Mouse (Mus musculus) lung, embryonic 15.5 days (tissue): ENCODE measurements around the gene Rabl2. TPM values are rescaled to one million over a fixed set of nuclear protein-coding genes. Genes with fewer than 3 reads are reported as not detected.

Experiments used
- ATAC-seq: fragments of 200-750 bp; cut with Nextera tagmentation; 2 replicates; pipeline ENCODE4 v1.8.0; 2017; ENCODE audit warnings: moderate number of reproducible peaks, borderline replicate concordance; ENCODE audit not compliant: low FRiP score, low TSS enrichment; ENCODE audit errors: extremely low read depth
- H3K27ac ChIP-seq: fragments of 300-500 bp; sonication (generic); 2 replicates; pipeline ENCODE4 v1.5.1; 2015; ENCODE audit warnings: moderate library complexity, mild to moderate bottlenecking, inconsistent platforms
- H3K27me3 ChIP-seq: fragments of 300-500 bp; sonication (generic); 2 replicates; pipeline ENCODE4 v1.6.1; 2015; ENCODE audit warnings: inconsistent platforms
- H3K36me3 ChIP-seq: fragments of 300-500 bp; sonication (generic); 2 replicates; pipeline ENCODE4 v1.6.1; 2015; ENCODE audit warnings: inconsistent platforms
- H3K4me1 ChIP-seq: fragments of 300-500 bp; sonication (generic); 2 replicates; pipeline ENCODE4 v1.6.1; 2015; ENCODE audit warnings: inconsistent platforms
- H3K4me2 ChIP-seq: fragments of 300-500 bp; sonication (generic); 2 replicates; pipeline ENCODE4 v1.6.1; 2015; ENCODE audit warnings: inconsistent platforms, mild to moderate bottlenecking, moderate library complexity
- H3K4me3 ChIP-seq: fragments of 300-500 bp; sonication (generic); 2 replicates; pipeline ENCODE4 v1.5.1; 2015; ENCODE audit warnings: mild to moderate bottlenecking, inconsistent platforms
- H3K9ac ChIP-seq: fragments of 300-500 bp; sonication (generic); 2 replicates; pipeline ENCODE4 v1.6.1; 2015; ENCODE audit warnings: inconsistent platforms
- H3K9me3 ChIP-seq: fragments of 300-500 bp; sonication (generic); 2 replicates; pipeline ENCODE4 v1.6.1; 2016; ENCODE audit warnings: inconsistent platforms
- WGBS: fragments of 180-500 bp; shearing (Covaris S2); methylation state at CpG from one replicate; pipeline ENCODE4 v1.1.7; 2015; 5-methylcytosine and 5-hydroxymethylcytosine counted together
- polyA plus RNA-seq: library from polyadenylated mRNA; unstranded; fragments of >200 nt; fragmentation: Nextera tagmentation; extraction: Ambion mirVana; gene quantifications from 2 replicates; pipeline ENCODE4 v1.2.1, GENCODE M21; 2015

Gene Rabl2
- polyA plus RNA-seq, 1 experiment from 2014 or later, result 45.9 TPM

- H3K9me3 ChIP-seq, result no peaks in the 10 kb centered on the region
- ATAC-seq, result 0 out of 2 replicates have a peak, but pooled peaks have one; percentile 16
- no peak overlapping the region for H3K27ac ChIP-seq
- 0 out of 2 replicates have a peak overlapping the region, but pooled peaks have one; percentile 35 for H3K4me3 ChIP-seq
- no peak overlapping the region for H3K9ac ChIP-seq
- H3K4me1 ChIP-seq, result peaks cover 16% of the 10 kb centered on the region; the same call in 1 of the 2 replicates
- peak overlapping the region; percentile 57 for H3K4me2 ChIP-seq
- WGBS, result 49% methylated on average over 11 of the region's 11 CpGs
- peaks cover 16% of the 10 kb centered on the region; the same call in 1 of the 2 replicates for H3K27me3 ChIP-seq
- no peaks in the 10 kb centered on the region for H3K36me3 ChIP-seq
Observed at GRCm38 (mm10) chr15:89548837-89549236, 42.9 kb downstream of the Rabl2 start.

- peak; percentile 62 for ATAC-seq
- peaks cover 16% of the 10 kb centered on the region; the same call in 1 of the 2 replicates for H3K4me1 ChIP-seq
- H3K27ac ChIP-seq, result no peak overlapping the region
- peak overlapping the region; percentile 35 for H3K4me3 ChIP-seq
- 36% methylated on average over 56 of the region's 58 CpGs for WGBS
- H3K4me2 ChIP-seq, result peak overlapping the region; percentile 57
- H3K9ac ChIP-seq, result no peak overlapping the region; the same call in 1 of the 2 replicates
- H3K36me3 ChIP-seq, result no peaks in the 10 kb centered on the region
- no peaks in the 10 kb centered on the region for H3K9me3 ChIP-seq
- H3K27me3 ChIP-seq, result peaks cover 16% of the 10 kb centered on the region; the same call in 1 of the 2 replicates
Observed at GRCm38 (mm10) chr15:89547824-89548601, 43.7 kb downstream of the Rabl2 start.

GRCm38 (mm10) chr15:89547321-89547720 is 44.4 kb downstream of the Rabl2 start:
- Histone ChIP-seq H3K36me3 (no peaks in the 10 kb centered on the region), H3K9ac (no peak overlapping the region), H3K4me3 (peak overlapping the region; percentile 35; the same call in 1 of the 2 replicates), H3K27ac (no peak overlapping the region), H3K4me1 (peaks cover 16% of the 10 kb centered on the region; the same call in 1 of the 2 replicates), H3K27me3 (peaks cover 16% of the 10 kb centered on the region; the same call in 1 of the 2 replicates), H3K4me2 (peak overlapping the region; percentile 57), H3K9me3 (no peaks in the 10 kb centered on the region)
- 66% methylated on average over 8 of the region's 8 CpGs for WGBS
- peak; percentile 1; the same call in 1 of the 2 replicates for ATAC-seq

- no peak overlapping the region for H3K9ac ChIP-seq
- no peaks in the 10 kb centered on the region for H3K36me3 ChIP-seq
- no peak overlapping the region for H3K27ac ChIP-seq
- 88% methylated on average over 7 of the region's 7 CpGs for WGBS
- H3K27me3 ChIP-seq, result peaks cover 16% of the 10 kb centered on the region; the same call in 1 of the 2 replicates
- no peak for ATAC-seq
- no peaks in the 10 kb centered on the region for H3K9me3 ChIP-seq
- no peak overlapping the region for H3K4me2 ChIP-seq
- H3K4me1 ChIP-seq, result peaks cover 16% of the 10 kb centered on the region; the same call in 1 of the 2 replicates
- H3K4me3 ChIP-seq, result no peak overlapping the region
Observed at GRCm38 (mm10) chr15:89544171-89544570, 47.6 kb downstream of the Rabl2 start.

GRCm38 (mm10) chr15:89533843-89534207 is 57.9 kb downstream of the Rabl2 start:
- no peaks in the 10 kb centered on the region for H3K9me3 ChIP-seq
- no peaks in the 10 kb centered on the region for H3K4me1 ChIP-seq
- H3K36me3 ChIP-seq, result peaks cover 2% of the 10 kb centered on the region; the same call in 1 of the 2 replicates
- no peak for ATAC-seq
- no peak overlapping the region for H3K27ac ChIP-seq
- no peak overlapping the region for H3K4me2 ChIP-seq
- no peak overlapping the region for H3K4me3 ChIP-seq
- WGBS, result 89% methylated on average over 10 of the region's 10 CpGs
- H3K9ac ChIP-seq, result no peak overlapping the region
- no peaks in the 10 kb centered on the region for H3K27me3 ChIP-seq

- peak overlapping the region; percentile 26; the same call in 1 of the 2 replicates for H3K4me2 ChIP-seq
Observed at GRCm38 (mm10) chr15:89532924-89533842, 58.5 kb downstream of the Rabl2 start.

More at GRCm38 (mm10) chr15:89532924-89533842, 58.5 kb downstream of the Rabl2 start:
- no peaks in the 10 kb centered on the region for H3K9me3 ChIP-seq
- no peak overlapping the region for H3K9ac ChIP-seq
- H3K4me1 ChIP-seq, result no peaks in the 10 kb centered on the region
- WGBS, result 80% methylated on average over 23 of the region's 23 CpGs
- H3K36me3 ChIP-seq, result peaks cover 2% of the 10 kb centered on the region; the same call in 1 of the 2 replicates
- no peak overlapping the region for H3K4me3 ChIP-seq
- no peak overlapping the region for H3K27ac ChIP-seq
- no peak for ATAC-seq
- H3K27me3 ChIP-seq, result no peaks in the 10 kb centered on the region

Other genes starting within 250 kb of the Rabl2 start
- 70.7 and 74.4 TPM in 2 replicates for gene Lmf2, start 236.3 kb downstream of the Rabl2 start, polyA plus RNA-seq
- gene Ncaph2, start 236.2 kb downstream of the Rabl2 start, polyA plus RNA-seq, result 160 and 168 TPM in 2 replicates
- gene Sco2, start 218.1 kb downstream of the Rabl2 start, polyA plus RNA-seq, result 5.6 and 5.9 TPM in 2 replicates
- gene Tymp, start 214.9 kb downstream of the Rabl2 start, polyA plus RNA-seq, result 1.1 and 1.7 TPM in 2 replicates
- gene Odf3b, start 212.6 kb downstream of the Rabl2 start, polyA plus RNA-seq, result 3.0 and 4.1 TPM in 2 replicates
- not detected in 2 replicates for gene Klhdc7b, start 207.0 kb downstream of the Rabl2 start, polyA plus RNA-seq
- not detected in 2 replicates for gene Syce3, start 181.4 kb downstream of the Rabl2 start, polyA plus RNA-seq
- 4.2 and 5.1 TPM in 2 replicates for gene Cpt1b, start 166.1 kb downstream of the Rabl2 start, polyA plus RNA-seq
- 2.3 and 2.4 TPM in 2 replicates for gene C730034F03Rik, start 162.3 kb downstream of the Rabl2 start, polyA plus RNA-seq
- 0.40 TPM in 1 of 2 replicates, not detected in the other for gene Gm44502, start 162.2 kb downstream of the Rabl2 start, polyA plus RNA-seq
- 51.3 and 57.9 TPM in 2 replicates for gene Chkb, start 162.0 kb downstream of the Rabl2 start, polyA plus RNA-seq
- 0.65 and 0.97 TPM in 2 replicates for gene Mapk8ip2, start 138.0 kb downstream of the Rabl2 start, polyA plus RNA-seq
- 21.5 and 22.7 TPM in 2 replicates for gene Arsa, start 114.5 kb downstream of the Rabl2 start, polyA plus RNA-seq
- gene Shank3, start 92.3 kb downstream of the Rabl2 start, polyA plus RNA-seq, result 2.5 and 2.8 TPM in 2 replicates
- gene Acr, start 23.6 kb downstream of the Rabl2 start, polyA plus RNA-seq, result 0.10 and 0.20 TPM in 2 replicates
- 0.41 and 0.44 TPM in 2 replicates for gene Syt10, start 249.9 kb upstream of the Rabl2 start, polyA plus RNA-seq